Mouse (Mus musculus) spleen, adult 2 months (tissue): Measurements from ENCODE around the gene Bcl7b. TPM values are rescaled to one million over a fixed set of nuclear protein-coding genes. Genes with fewer than 3 reads are reported as not detected.

Source experiments
- DNase-seq, 2 experiments: peaks; one replicate each; pipeline versions ENCODE4 v3.0.0 to v3.0.0-alpha.2; 2012 to 2021; ENCODE audit warnings: low spot score in 2 of 2, low read depth in 1 of 2
- H3K27ac ChIP-seq: fragments of 200-500 bp; 2 replicates; pipeline ENCODE4 v1.5.1; 2012; ENCODE audit warnings: low read length, inconsistent platforms; ENCODE audit not compliant: insufficient read depth
- H3K27me3 ChIP-seq: fragments of 200-500 bp; 2 replicates; pipeline ENCODE4 v1.6.1; 2012; ENCODE audit warnings: mild to moderate bottlenecking, moderate library complexity, low read length, inconsistent platforms; ENCODE audit not compliant: control insufficient read depth, insufficient read depth
- H3K36me3 ChIP-seq: fragments of 200-500 bp; 2 replicates; pipeline ENCODE4 v1.6.1; 2012; ENCODE audit warnings: mild to moderate bottlenecking, low read length, inconsistent platforms; ENCODE audit not compliant: control insufficient read depth, insufficient read depth
- H3K4me1 ChIP-seq: fragments of 200-500 bp; 2 replicates; pipeline ENCODE4 v1.6.1; 2011; ENCODE audit warnings: inconsistent platforms; ENCODE audit not compliant: control insufficient read depth, insufficient read depth, insufficient read length
- H3K4me3 ChIP-seq: fragments of 200-500 bp; 2 replicates; pipeline ENCODE4 v1.5.1; 2011; ENCODE audit warnings: mild to moderate bottlenecking, inconsistent platforms; ENCODE audit not compliant: insufficient read depth, insufficient read length; ENCODE audit errors: extremely low read depth
- CTCF ChIP-seq: fragments of 200-500 bp; IDR thresholded peaks from 2 replicates; pipeline ENCODE4 v1.5.1; 2011; ENCODE audit warnings: mild to moderate bottlenecking, inconsistent platforms; ENCODE audit not compliant: insufficient read depth, insufficient read length, insufficient replicate concordance; ENCODE audit errors: extremely low read depth
- POLR2A ChIP-seq: fragments of 200-500 bp; IDR thresholded peaks from 2 replicates; pipeline ENCODE4 v1.6.1; 2011; ENCODE audit warnings: low read depth, low read length, inconsistent platforms
- WGBS: fragments of 180-500 bp; shearing (Covaris S2); methylation state at CpG from one replicate; pipeline ENCODE4 v1.1.7; 2018; 5-methylcytosine and 5-hydroxymethylcytosine counted together
- polyA plus RNA-seq: library from polyadenylated mRNA; depleted of rRNA; stranded (reverse); fragments of >200 nt; gene quantifications from 2 replicates; pipeline ENCODE4 v1.2.3, GENCODE M21; 2012; rRNA removed

The Bcl7b gene
- 34.3 and 37.3 TPM in 2 replicates for polyA plus RNA-seq

- H3K36me3 ChIP-seq = peaks cover 12% of the 10 kb centered on the region
- WGBS = 2% methylated on average over 94 of the region's 95 CpGs
- H3K4me1 ChIP-seq = peaks cover 2% of the 10 kb centered on the region
- H3K27me3 ChIP-seq = no peaks in the 10 kb centered on the region
- peak; percentile 94 to 97 for DNase-seq
- peak within 1 kb of the TSS; percentile 96 for H3K27ac ChIP-seq
- H3K4me3 ChIP-seq = peak within 1 kb of the TSS; percentile 73
- TF ChIP-seq POLR2A (peak; percentile 34), CTCF (no peak)
These were observed at the start of gene Bcl7b for GRCm38 (mm10) chr5:135168063-135169062. Gene Bcl7b, plus strand, starts transcription at chr5:135168283.

- Histone ChIP-seq H3K27ac (no peak overlapping the region), H3K27me3 (no peaks in the 10 kb centered on the region), H3K36me3 (no peaks in the 10 kb centered on the region), H3K4me1 (peaks cover 4% of the 10 kb centered on the region; the same call in 1 of the 2 replicates), H3K4me3 (no peak overlapping the region)
- no peak for TF ChIP-seq POLR2A
- peak; percentile 81; the same call in 1 of the 2 replicates for TF ChIP-seq CTCF
- peak in 1 of 2 experiments; percentile 38 for DNase-seq
- 21% methylated on average over 6 of the region's 6 CpGs for WGBS
These were observed 49.4 kb upstream of the Bcl7b start for GRCm38 (mm10) chr5:135118589-135119081.

- no peak for TF ChIP-seq CTCF
- TF ChIP-seq POLR2A = no peak
- no peak overlapping the region for H3K4me3 ChIP-seq
- no peak for DNase-seq
- H3K27me3 ChIP-seq = no peaks in the 10 kb centered on the region
- WGBS = 59% methylated on average over 4 of the region's 4 CpGs
- no peak overlapping the region for H3K27ac ChIP-seq
- H3K36me3 ChIP-seq = no peaks in the 10 kb centered on the region
- H3K4me1 ChIP-seq = peaks cover 4% of the 10 kb centered on the region; the same call in 1 of the 2 replicates
These were observed 47.3 kb upstream of the Bcl7b start for GRCm38 (mm10) chr5:135120753-135121152.

- TF ChIP-seq POLR2A (no peak), CTCF (no peak)
- no peak overlapping the region for H3K27ac ChIP-seq
- H3K36me3 ChIP-seq = no peaks in the 10 kb centered on the region
- WGBS = 84% methylated on average over 6 of the region's 6 CpGs
- no peak overlapping the region for H3K4me3 ChIP-seq
- H3K4me1 ChIP-seq = no peaks in the 10 kb centered on the region
- H3K27me3 ChIP-seq = no peaks in the 10 kb centered on the region
- DNase-seq = no peak
These were observed 42.0 kb upstream of the Bcl7b start for GRCm38 (mm10) chr5:135126121-135126520.

GRCm38 (mm10) chr5:135127669-135128068 is 40.4 kb upstream of the Bcl7b start:
- WGBS = 21% methylated on average over 6 of the region's 6 CpGs
- no peak for DNase-seq
- no peak for TF ChIP-seq POLR2A
- TF ChIP-seq CTCF = no peak
- H3K4me3 ChIP-seq = no peak overlapping the region
- H3K36me3 ChIP-seq = no peaks in the 10 kb centered on the region
- H3K27ac ChIP-seq = no peak overlapping the region
- H3K4me1 ChIP-seq = no peaks in the 10 kb centered on the region
- H3K27me3 ChIP-seq = no peaks in the 10 kb centered on the region

- DNase-seq = no peak
- H3K27me3 ChIP-seq = no peaks in the 10 kb centered on the region
- WGBS = 92% methylated on average over 4 of the region's 4 CpGs
- H3K4me1 ChIP-seq = no peaks in the 10 kb centered on the region; the same call in 1 of the 2 replicates
- no peak overlapping the region for H3K27ac ChIP-seq
- TF ChIP-seq CTCF = no peak
- no peak for TF ChIP-seq POLR2A
- no peak overlapping the region for H3K4me3 ChIP-seq
- H3K36me3 ChIP-seq = no peaks in the 10 kb centered on the region
These were observed 38.3 kb upstream of the Bcl7b start for GRCm38 (mm10) chr5:135129747-135130146.
